Mouse (Mus musculus) left cerebral cortex, adult 8-10 months (tissue): ENCODE data around the gene Pkd2. TPM values are rescaled to one million over a fixed set of nuclear protein-coding genes. Genes with fewer than 3 reads are reported as not detected.
"Not testable (repeated sequence)": the region's sequence is repeated elsewhere in the genome, so short reads cannot be mapped to it uniquely, and the experiment has no call there.

Source experiments
- DNase-seq, 2 experiments: peaks; one replicate each; pipeline ENCODE4 v3.0.0; 2022; ENCODE audit warnings: low spot score in 2 of 2
- total RNA-seq, 4 experiments: library from RNA; stranded (reverse); gene quantifications; 2 replicates each; pipeline ENCODE4 v1.2.4; 2022

Pkd2 gene
- total RNA-seq: 10 to 100 TPM; 26.2 to 29.1 (median 28.6) TPM

DNA sequence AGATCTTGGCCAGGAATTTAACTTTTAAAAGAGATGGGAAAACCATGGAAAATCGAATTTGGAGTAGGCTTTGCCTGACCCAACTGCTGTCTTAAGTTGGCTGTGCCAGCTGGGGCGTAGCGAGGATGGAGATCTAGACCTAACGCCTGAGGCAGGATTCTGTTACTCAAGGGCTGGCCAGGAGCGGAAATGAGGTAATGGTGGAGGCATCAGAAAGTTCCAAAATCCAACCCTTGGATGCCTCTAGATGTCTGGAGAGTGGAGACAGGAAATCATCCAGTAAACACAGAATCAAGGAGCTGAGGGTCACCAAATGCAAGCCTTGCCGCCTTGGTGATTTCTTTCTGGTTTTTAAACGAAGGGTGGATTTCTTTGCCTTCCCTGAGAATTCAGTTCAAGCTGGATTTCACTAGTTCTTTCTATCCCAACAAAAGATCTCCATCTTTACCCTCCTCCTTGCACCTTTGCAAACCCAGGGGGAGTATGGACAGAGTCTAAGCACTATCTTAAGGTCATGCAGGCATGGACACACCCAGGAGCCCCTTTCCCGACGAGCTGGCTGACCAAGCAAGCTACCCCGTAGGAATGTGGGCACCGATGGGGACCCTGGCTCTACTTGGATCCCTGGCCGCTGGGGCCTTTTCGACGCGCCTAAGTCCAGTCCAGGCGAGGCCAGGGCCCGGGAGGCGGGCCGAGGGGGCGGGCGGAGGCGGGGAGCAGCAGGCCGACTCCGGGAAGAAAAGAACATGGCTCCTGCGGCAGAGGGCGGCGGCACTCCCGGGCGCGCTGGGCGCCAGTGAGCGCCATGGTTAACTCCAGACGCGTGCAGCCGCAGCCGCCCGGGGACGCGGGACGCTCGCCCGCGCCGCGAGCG lies at the start of gene Pkd2:
TSS of gene Pkd2 (plus strand) at position 619 of the 874 bp plus-strand sequence.
- peak; percentile 56 to 58 for DNase-seq

DNA sequence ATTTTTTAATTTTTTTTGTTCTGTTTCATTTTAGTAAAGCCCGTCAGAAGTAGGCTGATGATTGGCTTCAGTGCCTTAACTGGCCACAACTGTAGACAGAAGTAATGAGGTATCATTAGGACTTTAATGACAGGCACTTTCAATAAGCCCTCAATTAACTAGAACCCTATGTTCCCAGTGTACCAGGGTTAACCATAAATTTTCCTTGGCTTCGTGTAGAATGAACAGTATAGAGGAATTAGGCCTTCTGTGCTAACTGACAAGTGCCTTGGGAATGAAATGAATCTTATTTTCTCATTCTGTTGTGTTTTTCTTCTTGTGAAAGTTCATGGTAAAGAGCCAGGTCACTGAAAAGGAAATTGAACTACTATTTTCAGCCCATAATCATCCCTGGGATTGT lies 43.3 kb upstream of the Pkd2 start:
- DNase-seq: no peak

DNA sequence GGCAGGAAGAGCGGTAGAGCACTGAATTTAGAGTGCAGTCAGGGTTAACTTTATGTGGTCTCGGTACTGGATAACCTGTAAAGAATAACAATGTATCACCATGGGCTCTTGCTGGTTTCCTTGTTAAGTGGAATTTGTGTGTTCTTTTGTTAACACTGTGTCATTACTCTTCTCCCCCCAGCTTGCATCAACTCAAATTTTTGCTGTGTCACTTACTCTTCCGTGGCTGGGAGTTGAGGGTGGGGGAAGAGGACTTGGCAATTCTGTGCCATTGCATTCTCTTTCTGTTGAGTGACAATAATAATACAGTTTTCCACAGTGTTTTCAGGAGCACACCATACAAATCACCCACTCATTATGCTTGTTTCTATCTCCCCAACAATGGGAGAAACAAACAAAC lies 42.2 kb upstream of the Pkd2 start:
- no peak for DNase-seq

DNA sequence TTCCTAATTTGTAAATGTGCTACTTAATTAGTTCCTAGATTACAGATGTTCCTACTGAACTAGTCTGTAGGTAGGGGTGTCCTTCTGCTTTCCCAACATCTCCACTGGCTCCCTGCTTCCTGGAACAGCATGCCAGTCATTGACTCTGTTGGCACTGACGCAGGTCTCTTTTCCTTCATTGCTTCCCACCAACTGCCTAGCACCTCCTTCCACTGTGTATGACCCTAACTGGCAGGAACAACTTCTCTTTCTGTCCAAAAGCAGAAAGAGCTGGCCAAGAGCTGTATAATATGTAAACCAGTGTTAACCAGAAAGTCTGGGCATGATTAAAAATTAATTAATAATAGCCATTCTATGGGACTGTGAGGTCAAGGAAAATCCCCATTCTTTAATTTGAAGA lies 41.5 kb upstream of the Pkd2 start:
- DNase-seq: no peak

DNA sequence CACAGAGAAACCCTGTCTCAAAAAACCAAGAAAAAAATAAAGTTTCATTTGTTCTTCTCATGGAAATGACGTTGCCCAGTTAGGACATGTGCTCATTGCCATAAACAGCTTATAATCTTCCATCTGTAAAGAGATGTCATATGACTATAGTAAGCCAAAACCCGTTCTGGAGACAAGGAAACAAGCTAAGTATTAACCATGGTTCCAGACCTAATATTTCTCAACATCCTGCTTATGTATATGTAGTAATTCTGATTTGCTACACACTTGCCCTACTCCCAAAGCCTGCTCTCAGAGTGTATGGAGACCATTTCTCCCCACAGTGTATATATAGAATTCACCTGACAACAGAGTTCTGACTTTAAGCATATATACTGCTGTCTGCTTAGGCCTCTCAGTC lies 37.2 kb upstream of the Pkd2 start:
- DNase-seq: no peak

DNA sequence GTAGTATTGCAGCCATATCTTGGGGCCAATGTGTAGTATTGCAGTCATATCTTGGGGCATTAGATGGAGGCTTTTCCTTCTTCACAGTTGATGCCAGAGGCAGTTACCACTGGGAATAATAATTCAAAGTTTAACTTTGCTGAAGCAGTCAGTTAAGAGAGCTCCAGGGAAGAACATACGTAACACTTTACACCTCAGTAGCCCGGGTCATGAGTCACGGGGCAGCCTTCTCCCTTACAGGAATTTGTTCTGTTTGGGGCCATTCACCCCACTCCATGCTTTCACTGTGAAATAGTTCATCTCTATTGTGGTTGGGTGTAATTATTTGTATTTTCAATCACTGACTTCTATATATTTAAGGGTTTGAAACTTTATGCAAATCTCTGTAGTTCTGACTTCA lies 35.4 kb upstream of the Pkd2 start:
- DNase-seq: no peak

DNA sequence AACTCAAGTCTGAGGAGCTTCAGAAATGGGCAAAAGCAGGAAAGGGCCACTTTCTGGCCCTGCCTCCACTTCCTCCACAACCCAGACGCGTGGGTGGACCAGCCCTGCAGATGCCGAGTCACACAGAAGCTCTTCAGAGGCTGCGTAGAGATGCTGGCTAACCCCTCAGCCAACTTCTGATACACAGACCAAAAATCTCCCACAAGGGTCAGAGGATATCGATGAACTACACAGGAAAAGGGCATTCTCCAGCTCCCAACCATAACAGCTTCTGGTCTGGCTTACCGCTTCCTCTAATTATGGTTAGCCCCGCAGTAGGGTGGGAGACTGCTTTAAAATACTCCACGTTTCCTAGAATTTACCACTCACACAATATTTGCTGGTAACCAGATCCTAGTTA lies 33.3 kb upstream of the Pkd2 start:
- no peak for DNase-seq

DNA sequence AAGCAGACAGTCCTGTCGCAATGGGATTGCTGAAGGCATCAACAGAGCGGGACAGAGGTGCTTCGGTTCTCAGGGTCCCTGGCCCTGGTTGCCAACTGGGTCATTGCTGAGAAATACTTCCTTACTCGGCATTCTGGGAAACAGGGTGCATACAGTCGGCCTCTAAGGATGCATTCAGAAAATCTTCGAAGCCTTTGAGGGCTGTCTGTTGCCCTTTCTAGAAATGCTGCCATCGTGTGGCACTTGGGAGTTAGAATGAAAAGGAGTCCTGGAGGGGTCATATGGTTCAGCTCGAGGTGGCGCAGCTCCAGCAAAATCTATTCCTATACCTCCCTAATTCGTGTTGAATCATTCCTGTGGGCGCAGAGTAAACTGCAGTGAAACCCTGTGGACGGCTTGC lies 26.4 kb upstream of the Pkd2 start:
- DNase-seq: peak in 1 of 2 experiments; percentile 14

DNA sequence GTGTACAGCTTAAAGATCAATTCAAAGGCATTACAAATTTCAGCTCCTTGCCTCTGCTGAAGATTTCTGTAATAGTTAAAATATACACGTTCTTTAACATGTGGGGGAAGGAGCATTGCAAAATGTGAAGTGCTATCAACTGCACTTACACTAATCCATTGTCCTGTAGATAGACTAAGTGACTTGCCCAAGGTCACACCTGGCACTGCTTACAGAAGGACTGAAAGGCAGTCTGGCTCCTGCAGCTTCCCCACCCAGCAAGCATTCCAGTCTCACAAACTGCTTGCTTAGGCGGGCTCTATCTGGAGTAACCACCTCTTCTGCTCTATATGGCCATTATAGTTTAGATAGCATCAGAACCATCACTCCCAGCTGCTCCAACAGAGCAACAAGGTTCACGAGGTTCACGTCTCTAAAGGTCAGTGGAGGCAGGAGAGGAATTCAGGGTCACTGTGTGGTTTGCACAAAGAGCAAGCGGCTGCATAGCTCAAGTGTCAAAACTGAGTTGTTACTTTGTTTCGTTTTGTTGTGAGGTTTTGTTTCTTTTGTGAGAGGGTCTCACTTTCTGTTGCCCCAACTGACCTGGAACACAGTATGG lies 25.2 kb upstream of the Pkd2 start:
- no peak for DNase-seq

DNA sequence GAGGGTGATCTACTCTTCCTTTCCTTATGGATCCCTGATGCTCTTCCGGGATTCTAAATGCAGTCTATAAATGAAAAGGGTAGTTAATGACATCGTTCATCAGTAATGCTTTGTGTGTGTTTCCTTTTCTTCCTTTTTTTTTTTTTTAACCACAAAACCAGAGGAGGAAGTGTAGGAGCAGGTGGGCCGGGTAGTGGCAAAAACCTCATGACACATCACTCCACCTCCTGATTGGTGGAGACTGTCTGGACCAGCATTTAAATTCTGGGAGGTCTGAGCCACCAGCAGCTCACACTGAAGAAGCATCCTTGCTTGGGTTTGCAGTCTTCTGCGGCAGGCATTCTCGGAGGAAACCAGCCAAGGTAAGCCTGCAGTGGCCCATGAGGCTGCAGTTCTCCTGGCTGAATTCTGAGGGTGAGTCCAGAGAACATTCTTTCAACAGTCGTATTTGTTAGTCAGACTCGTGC lies 24.4 kb upstream of the Pkd2 start, which contains the start of gene Spp1:
TSS of gene Spp1 (plus strand) at position 284 of the 467 bp plus-strand sequence.
- DNase-seq: no peak

DNA sequence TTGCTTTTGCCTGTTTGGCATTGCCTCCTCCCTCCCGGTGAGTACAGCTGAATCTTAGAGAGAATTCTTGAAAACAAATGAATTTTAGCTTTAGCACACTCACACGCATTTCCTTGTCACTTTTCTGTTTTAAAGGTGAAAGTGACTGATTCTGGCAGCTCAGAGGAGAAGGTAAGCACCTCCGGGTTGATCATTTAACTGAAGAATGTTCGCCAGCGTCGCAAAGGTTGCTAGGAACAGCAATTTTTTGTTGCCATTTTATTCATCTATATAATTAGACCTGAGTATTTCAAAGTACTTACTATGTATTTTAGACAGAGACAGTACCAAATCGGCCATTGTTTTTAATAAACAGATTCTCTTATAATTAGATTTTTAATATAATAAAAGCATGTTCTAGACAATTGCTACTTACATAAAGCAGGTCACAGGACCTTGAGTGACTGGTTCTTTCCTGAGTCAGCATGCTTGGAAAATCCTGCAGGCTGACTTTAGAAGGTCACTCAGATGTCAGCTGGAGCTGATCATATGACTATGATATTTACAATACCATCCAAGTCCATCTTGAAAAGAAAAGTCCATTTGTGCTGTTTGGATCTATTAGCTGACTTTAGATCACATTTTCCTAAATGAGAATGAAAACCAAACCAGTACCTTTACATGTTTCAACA lies 22.7 kb upstream of the Pkd2 start:
- no peak for DNase-seq

DNA sequence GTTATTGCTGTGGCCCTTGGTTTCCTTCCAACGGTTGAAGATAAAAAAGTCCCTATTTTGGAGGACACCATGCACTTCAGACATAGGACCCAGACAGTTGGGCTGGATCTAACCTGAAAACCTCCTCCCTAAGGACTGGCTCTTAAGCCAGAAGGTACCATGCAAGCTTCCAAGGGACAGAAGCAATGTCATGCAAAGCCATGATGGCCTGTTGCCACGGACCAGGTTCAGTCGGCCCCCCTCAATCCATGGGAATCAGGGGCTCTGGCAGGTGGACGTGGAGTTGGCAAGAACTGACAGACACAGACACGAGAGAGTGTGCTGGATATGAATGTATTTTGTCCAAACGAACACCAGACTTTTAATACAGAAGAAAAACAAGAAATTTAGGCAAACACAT lies 16.9 kb upstream of the Pkd2 start:
- DNase-seq: no peak

DNA sequence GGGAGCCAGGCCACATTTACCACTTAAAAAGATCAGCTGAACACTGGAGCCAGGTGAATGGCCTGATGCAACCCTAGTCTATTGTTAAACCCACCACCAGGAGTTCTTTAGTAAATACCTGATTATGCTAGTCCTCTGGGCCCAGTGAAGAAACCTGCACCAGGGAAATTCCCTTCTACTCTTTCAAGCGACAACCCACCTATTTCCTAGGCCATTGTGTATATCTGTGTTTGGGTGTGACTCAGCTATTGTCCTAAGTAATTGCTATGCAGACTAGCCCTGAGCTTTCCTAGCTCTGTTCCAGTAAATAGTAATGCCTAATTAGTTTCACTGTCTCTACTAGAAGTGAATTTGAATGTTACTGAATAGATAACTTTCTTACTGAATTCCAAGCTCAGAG lies 16.4 kb upstream of the Pkd2 start:
- no peak for DNase-seq

DNA sequence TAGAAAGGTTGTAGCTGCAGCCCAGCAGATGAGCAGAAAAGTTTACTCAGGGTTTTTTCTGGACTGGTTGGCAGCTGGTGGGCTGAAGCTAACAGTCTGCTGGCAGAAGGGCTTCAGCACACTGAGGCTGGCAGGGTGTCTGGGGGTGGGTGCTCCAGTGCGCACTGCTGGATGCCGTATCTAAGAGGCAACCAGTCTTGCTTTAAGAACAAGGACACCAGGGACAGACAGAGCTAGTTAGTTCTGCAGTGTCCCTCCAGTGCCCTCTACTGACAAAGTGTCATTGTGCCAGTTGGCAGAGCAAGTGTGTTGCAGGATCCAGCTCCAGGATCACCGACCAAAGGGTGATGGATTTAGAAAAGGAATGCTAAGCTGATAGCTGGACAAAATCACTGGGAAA lies 13.1 kb upstream of the Pkd2 start:
- DNase-seq: peak; percentile 28 to 63

DNA sequence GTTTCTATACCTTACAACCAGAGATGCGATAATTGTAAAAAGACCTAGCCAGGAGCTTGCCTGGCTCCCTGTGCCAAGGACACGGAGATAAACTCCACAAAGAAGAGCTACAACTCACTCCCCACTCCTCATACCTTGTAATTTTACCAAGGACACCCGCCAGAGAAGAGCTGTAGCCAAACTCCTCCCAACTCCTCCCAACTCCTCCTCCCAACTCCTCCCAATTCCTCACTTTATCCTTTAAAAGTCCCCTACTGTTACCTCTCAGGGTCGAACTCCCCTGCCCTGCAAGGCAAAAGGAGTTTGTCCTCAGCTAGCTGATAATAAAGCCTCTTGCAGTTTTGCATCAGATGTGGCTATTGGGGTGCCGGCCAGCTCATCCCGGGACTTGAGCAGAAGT lies 10.9 kb upstream of the Pkd2 start:
- DNase-seq: not testable (repeated sequence)

DNA sequence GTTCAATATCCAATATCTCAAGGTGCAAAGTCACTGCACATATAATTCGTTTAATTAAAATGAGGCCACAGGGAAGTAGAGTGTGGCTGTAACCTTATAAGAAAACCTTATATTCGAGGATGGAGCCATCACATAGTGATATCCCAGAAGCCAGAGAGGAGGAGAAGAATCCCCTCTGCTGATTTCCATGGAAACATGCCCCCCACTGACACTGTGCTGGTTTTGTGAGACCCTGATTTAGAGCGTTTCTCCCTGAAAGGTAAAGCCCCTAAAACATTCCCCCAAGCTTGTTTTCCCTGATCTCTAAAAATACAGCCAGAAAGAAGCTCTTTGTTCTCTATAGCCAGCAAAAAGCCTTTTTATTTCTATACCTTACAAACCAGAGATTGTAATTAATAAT lies 9.8 kb upstream of the Pkd2 start:
- DNase-seq: no peak

DNA sequence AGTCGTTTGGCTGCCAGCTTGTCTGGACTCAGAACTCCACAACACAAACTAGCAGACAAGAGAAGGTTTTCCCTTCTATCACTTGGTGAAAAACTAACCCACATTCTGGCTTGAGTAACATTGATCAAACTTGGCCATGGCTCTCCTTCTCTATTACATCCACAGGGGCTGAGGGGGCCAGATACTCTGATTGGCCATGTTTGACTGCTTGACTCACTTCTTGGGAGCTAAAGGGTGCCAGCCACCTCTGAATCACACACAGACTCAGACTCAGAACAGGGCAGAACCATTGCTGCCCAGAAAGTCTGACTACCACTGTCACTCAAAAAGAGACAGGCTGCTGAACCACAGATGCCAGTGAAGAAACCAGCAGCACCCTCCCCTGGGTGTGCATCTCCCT lies 6.2 kb upstream of the Pkd2 start:
- no peak for DNase-seq

DNA sequence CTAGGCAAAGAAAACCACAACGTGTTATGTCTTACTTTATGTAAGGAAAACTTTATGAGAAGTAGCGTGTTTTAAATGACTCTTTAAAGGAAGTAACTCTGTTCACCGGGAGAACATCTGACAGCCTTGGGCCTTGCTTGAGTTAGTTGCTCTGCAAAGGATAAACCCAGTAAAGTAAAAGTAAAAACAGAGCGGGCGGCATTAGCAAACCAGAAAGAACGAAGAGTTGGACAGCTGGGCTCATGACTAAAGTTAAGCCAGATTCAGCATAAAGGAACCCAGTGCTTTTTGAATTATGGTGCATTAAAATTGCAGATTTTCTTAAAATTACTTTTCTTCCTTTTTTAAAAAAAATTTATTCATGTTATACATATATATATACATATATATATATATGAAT lies 4.7 kb upstream of the Pkd2 start:
- DNase-seq: no peak

DNA sequence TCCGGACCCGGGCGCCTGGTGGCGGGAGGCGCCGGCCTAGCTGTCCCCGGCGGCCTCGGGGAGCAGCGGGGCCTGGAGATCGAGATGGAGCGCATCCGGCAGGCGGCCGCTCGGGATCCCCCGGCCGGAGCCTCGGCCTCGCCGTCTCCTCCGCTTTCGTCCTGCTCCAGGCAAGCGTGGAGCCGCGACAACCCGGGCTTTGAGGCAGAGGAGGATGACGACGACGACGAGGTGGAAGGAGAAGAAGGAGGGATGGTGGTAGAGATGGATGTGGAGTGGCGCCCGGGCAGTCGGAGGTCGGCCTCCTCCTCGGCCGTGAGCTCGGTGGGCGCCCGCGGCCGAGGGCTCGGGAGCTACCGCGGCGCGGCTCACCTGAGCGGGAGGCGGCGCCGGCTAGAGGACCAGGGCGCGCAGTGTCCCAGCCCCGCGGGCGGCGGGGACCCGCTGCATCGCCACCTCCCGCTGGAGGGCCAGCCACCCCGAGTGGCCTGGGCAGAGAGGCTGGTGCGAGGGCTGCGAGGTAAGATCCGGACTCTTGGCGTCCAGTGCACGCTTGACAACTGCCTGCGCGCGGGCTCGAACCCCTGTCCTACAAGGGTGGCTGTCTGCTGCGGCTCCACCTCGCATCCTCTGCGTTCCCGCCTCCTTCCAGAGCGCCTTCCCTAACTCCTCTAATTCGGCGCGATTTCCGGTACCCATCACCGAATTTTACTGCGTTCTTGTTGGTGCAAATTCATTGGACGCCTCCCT lies 631 bp downstream of the Pkd2 start:
- peak; percentile 60 to 61 for DNase-seq

DNA sequence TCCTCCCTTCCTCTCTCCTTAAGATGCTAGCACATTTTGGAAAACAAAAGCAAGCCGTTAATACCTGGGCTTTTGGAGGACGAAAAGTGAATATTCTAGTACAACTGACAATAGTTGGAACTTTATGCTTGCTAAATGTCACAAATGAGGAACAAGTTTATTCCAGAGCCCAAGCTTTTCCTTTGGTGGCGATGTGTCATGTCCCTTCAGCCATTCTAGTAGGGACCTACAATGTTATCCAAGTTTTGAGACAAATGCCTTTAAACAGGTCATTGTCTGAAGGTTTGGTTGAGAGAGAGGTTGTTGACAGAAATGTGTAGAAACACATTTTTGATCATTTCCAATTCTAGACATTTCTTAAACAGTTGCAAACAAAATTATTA lies 1.2 kb downstream of the Pkd2 start:
- no peak for DNase-seq

DNA sequence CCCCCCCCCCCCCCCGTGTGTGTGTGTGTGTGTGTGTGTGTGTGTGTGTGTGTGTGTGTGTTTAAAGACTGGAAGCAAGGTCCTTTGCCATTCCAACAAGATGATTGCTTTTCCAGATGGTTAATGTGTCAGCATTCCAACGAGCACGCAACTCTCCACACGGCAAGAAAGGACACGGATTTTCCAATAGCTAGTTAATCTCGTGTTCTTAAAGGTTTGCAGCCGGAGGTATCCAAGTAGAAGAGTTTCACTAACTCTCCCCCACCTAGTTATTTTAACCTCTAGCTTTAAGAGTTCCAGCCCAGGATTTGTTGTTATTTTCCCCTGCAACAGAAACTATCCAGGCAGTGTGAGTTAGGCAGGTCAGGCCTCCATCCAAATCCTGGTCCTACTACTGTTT lies 1.6 kb downstream of the Pkd2 start:
- no peak for DNase-seq

DNA sequence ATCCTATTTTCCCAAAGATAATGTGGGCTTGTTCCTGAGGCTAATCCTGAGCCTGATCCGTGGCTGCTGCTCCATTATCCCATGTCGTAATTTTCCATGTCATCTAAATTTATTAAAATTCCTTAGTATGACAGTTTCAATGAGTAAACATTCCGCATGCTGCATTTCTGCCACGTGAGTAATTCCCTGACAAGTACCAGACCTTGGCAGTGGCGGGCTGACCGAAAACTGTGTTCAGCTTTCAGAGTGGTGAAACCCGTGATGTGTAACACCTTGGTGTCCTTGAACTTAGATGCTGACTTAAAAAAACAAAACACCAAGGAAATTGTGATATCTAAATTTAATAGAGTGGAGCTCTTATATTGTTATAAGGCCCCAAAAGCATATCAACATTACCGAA lies 6.0 kb downstream of the Pkd2 start:
- DNase-seq: no peak
